Mouse (Mus musculus) gastrocnemius, adult 2 months (tissue): ENCODE data around the gene 6430571L13Rik. TPM values are rescaled to one million over a fixed set of nuclear protein-coding genes. Genes with fewer than 3 reads are reported as not detected.

ENCODE experiments used
- DNase-seq: peaks from one replicate; pipeline ENCODE4 v3.0.0; 2022
- H3K27ac ChIP-seq: fragments of 200-600 bp; 2 replicates; pipeline ENCODE4 v1.8.1; 2022; ENCODE audit warnings: mild to moderate bottlenecking
- H3K4me3 ChIP-seq: fragments of 200-600 bp; 2 replicates; pipeline ENCODE4 v1.8.1; 2022; ENCODE audit warnings: mild to moderate bottlenecking, moderate library complexity
- CTCF ChIP-seq: fragments of 200-600 bp; IDR thresholded peaks from 2 replicates; pipeline ENCODE4 v1.8.1; 2022; ENCODE audit warnings: antibody characterized with exemption, mild to moderate bottlenecking, moderate library complexity
- intact Hi-C: fragments of 180-260 bp; cut with DNase I; formaldehyde crosslinking; loops from one replicate; pipeline ENCODE4 v1.15.1; 2025
- total RNA-seq, 2 experiments: library from RNA; stranded (reverse); gene quantifications; 2 replicates each; pipeline ENCODE4 v1.2.3; 2021

6430571L13Rik gene
- total RNA-seq, 2 experiments from 2014 or later = 37.9 to 49.6 TPM

DNA sequence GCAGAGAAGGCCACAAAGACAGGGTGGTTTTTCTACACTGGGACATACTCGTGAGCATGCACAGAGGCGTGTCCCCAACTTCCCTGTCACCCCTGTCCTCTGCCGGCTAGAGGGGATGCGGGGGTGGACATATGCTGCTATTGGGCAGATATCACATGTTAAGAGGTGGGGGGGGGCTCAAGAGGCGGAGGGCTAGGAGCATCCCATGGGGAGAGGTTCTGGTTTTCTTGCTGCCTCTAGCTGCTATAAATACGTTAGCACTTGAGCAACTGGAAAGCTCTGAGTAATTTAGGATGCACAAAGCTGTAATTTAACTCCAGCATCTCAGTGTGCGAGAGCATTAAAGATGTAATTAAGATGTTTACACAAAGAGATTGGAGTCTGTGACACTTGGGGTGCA is 8.9 kb downstream of the 6430571L13Rik start:
- DNase-seq = no peak
- no peak overlapping the region for H3K27ac ChIP-seq
- H3K4me3 ChIP-seq = no peak overlapping the region
- intact Hi-C loops = no loop called here
- no peak for TF ChIP-seq CTCF

DNA sequence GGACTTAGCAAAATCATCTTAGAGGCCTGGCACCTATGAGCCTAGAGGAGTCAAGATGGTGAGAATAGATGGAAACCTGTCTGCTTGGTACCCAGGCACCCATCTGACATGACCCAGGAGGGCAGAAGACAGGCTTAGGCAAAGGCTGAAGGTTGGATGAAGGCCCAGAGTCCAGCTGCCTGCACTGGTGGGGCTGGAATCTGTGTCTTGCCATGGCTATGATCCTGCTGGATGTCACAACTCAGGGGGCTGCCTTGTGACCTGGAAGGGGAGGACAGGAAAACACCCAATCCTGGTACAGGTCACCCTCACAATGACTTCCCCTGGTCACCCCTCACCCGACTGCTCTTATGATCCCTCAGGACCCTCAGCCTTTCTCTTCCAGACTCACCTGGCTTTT is 14.4 kb downstream of the 6430571L13Rik start:
- no peak for DNase-seq
- Histone ChIP-seq H3K27ac (no peak overlapping the region), H3K4me3 (no peak overlapping the region)
- no peak for TF ChIP-seq CTCF
- intact Hi-C loops = loop anchor here (1.0 kb wide), 1 partner anchor 36 kb away; no protein-coding TSS in a partner anchor

DNA sequence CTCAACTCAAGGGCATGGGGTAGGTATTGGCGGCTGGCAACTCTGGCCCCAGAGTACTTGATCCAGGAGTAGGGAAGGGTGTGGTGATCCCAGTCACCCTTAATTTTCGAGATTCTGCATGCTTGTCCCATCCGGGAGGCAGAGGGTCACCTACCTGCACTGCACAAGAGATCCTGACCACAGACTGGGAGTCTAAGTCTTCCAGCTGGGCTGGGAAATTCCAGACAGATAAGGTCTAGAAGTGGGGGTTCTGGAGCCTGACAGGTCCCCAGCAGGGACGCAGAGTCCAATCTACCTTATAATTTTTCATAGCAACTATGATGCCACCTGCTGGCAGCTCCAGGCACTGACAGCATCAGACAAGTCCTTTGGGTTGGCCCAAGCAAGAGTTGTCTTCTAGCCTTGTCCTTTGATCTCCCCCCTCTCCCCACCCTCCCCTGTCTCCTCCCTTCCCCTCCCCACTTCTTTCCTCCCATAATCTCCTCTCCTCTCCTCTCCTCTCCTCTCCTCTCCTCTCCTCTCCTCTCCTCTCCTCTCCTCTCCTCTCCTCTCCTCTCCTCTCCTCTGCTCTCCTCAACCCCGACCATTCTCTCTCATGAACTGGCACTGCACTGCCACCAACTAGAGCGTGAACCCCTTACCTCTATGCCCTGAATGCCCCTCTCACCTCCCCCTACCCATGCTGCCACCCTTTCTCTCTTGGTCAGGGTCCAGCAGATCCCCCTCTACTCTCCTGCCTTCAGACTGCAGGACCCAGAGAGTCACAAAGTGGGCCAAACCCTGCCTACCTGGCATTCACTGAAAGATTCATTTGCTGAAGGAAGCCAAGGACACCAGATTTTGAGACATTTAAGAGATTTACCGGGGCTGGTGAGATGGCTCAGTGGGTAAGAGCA is 15.7 kb downstream of the 6430571L13Rik start:
- H3K4me3 ChIP-seq = no peak overlapping the region
- no peak overlapping the region for H3K27ac ChIP-seq
- peak; percentile 72 for DNase-seq
- TF ChIP-seq CTCF = peak; percentile 79
- intact Hi-C loops = loop anchor here (1.0 kb wide), 2 partner anchors 37 to 62 kb away; no protein-coding TSS in a partner anchor

DNA sequence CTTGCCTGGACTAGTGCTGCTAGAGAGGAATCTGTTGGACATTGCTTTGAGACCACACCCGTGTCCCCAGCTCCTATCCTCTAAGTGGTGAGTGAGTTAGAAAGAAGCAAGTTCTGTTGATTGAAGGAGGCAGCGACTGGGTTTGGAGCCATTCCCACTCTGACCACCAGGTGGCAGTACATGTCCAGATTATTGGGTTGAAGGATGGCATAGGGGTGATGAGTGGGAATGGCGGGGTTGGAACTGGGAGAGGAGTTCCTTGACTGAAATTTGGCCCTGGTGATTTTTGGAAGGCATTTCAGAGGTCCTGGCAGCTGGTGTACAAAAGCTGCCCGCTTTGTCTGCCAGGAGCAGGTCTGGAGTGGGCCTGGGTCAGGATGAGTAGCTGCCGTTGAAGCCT is 17.2 kb downstream of the 6430571L13Rik start:
- no peak overlapping the region for H3K27ac ChIP-seq
- TF ChIP-seq CTCF = no peak; the same call in 1 of the 2 replicates
- H3K4me3 ChIP-seq = no peak overlapping the region
- peak; percentile 82 for DNase-seq
- intact Hi-C loops = loop anchor here (2.0 kb wide), 1 partner anchor 157 kb away; no protein-coding TSS in a partner anchor

DNA sequence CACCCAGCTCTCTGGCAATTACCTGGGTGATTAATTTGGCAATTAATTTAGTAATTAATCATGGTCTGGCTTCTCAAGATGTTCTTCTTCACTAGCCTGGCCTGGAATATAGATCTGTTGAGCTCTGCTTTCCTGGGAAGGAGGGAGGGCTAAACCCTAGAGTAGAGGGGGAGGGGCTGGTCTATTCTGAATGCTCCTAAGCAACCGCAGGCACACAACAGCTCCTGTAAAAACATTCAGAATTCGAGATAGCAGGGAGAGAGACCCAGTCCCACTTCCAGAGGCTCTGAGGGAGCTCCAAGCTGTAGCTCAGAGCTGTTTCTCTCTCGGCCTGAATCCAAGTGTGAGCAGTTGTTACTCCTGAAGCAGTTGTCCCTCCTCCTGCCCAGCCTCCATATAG is 20.6 kb downstream of the 6430571L13Rik start:
- Histone ChIP-seq H3K4me3 (no peak overlapping the region), H3K27ac (no peak overlapping the region)
- no peak for DNase-seq
- TF ChIP-seq CTCF = no peak
- intact Hi-C loops = no loop called here

DNA sequence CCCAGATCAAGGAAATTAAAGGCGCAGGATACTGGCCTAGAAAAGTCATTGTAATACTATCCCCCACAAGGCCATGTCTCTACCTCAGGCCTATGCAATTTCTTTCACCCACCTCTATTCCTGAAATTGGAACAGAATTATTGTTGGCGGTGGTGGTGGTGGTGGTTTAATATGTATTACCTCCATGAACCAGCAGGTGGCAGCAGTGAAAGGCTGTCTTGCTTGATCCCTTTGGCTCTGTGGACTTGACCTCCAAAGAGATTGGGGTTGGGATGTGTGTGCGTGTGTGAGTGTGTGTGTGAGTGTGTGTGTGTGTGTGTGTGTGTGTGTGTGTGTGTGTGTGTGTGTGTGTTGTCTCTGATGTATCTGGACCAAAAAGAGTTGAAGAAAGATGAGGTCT is 26.2 kb downstream of the 6430571L13Rik start:
- H3K27ac ChIP-seq = no peak overlapping the region
- peak; percentile 69 for TF ChIP-seq CTCF
- H3K4me3 ChIP-seq = no peak overlapping the region
- DNase-seq = peak; percentile 58
- intact Hi-C loops = loop anchor here (1.0 kb wide), 1 partner anchor 148 kb away; no protein-coding TSS in a partner anchor

DNA sequence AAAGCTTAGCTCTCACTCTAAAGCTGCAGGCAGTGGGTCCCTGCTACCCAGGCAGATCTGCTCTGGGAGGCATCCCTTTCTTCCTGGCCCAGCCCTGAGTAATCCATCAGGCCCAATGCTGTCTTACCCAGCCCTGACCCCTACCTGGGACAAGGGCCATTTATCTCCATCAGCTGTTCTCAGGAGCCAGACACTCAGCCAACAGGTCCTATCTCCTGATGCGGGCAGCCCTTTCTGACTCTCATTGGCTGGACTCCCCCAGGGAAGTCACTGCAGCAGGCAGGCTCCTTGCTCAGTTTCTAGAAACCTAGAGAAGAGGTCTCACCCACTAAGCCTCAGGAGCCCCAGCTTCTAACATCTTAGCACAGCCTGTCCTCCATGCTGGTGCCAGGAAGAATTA is 27.9 kb downstream of the 6430571L13Rik start:
- TF ChIP-seq CTCF = no peak
- intact Hi-C loops = no loop called here
- no peak for DNase-seq
- Histone ChIP-seq H3K4me3 (no peak overlapping the region), H3K27ac (no peak overlapping the region)

DNA sequence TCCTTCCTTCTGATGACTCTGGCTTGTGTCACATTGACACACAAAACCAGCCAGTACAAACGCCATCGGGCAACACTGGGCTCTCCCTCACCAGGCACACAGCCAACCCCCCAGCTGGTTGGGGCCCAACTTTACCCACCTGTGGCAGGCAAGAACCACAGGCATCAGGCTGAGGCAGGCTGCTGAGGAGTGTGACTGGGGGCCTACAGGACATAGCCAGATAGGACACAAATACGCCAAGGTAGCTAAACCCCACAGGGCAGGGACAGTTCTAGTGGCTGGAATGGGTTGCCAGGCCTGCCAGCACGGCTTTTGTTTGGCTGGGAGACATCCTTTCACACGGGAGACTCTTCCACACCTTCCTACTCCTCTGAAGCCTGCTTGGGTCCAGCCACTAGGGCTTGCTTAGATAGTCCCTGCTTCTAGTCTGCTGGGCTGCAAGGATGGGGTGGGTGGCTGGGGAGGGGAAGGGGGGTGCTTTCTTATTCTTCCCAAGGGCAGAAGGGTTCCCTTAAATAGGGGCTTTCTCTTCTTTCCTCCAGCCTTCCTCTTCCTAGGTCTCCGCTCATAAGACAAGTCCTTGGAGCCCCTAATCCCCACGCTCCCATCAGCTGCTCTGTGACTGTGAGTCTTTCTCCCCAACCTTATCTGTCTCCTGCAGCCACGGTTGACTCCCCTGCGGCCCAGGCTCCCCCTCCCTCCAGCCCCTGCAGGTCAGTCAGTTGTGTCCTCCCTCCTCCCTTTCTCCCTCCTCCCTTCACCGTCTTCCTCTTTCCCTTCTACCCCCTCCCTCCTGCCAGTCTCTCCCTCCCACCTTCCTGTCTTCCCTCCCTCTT is 29.1 kb downstream of the 6430571L13Rik start:
- no peak overlapping the region for H3K4me3 ChIP-seq
- no peak for TF ChIP-seq CTCF
- H3K27ac ChIP-seq = no peak overlapping the region
- no peak for DNase-seq
- intact Hi-C loops = loop anchor here (2.0 kb wide), 1 partner anchor 93 kb away; no protein-coding TSS in a partner anchor

DNA sequence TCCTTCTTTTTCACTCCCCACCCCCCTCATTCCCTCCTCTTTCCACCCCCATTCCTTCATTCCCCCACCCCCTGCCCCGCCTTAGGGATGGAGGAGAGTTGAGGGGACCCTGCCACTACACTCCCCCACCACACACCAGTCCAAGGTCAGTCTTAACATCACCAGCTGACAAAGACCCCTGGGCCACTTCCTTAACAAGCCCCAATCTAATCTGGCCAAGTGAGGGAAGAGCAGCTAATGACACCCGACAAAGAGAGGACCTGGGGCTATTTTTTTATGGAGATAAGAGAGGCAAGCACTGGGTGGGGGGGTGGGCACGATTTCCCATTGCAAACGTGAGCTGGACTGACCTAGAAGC is 29.7 kb downstream of the 6430571L13Rik start:
- H3K4me3 ChIP-seq = no peak overlapping the region
- intact Hi-C loops = loop anchor here (2.0 kb wide), 1 partner anchor 93 kb away; no protein-coding TSS in a partner anchor
- DNase-seq = no peak
- no peak overlapping the region for H3K27ac ChIP-seq
- no peak for TF ChIP-seq CTCF

DNA sequence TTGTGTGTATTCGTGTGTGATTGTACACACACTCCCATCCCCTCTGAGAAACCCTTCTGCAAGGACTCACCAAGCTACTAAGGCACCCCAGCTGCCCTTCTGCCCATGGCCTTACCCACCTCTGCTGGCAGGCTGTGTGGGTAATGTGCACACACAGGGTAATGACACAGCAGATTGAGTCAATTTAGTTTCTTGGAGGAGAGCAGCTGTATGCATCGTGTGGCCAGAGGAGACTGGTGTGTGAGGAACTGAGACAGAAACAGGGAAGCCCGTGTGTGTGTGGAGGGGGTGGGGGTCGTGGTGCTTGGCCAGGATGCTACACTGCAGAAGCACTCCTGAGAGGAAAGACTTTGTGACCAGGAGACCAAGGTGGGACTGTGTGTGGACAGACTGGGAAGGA is 32.0 kb downstream of the 6430571L13Rik start:
- TF ChIP-seq CTCF = no peak
- intact Hi-C loops = no loop called here
- H3K4me3 ChIP-seq = no peak overlapping the region
- H3K27ac ChIP-seq = no peak overlapping the region
- no peak for DNase-seq

DNA sequence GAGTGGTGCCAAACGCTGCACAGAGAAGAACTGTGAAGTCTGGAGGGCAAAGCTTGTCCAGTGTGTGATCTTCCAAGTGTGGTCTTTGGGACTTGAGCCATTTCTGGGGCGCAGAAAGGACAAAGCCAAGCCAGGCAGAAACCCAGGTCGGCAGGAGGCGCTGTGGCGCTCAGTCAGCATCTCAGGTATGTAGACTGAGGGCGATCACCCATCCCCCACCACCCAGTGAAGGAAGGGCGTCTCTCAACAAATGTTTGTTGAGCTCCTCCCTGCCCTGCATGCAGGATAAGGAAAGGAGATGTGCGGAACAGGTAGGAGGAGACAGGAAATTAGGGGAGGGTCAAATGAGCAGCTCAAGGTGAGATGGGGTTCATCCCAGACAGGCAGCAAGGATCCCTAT is 34.2 kb downstream of the 6430571L13Rik start:
- DNase-seq = no peak
- intact Hi-C loops = no loop called here
- Histone ChIP-seq H3K4me3 (no peak overlapping the region), H3K27ac (no peak overlapping the region)
- peak; percentile 21; the same call in 1 of the 2 replicates for TF ChIP-seq CTCF

DNA sequence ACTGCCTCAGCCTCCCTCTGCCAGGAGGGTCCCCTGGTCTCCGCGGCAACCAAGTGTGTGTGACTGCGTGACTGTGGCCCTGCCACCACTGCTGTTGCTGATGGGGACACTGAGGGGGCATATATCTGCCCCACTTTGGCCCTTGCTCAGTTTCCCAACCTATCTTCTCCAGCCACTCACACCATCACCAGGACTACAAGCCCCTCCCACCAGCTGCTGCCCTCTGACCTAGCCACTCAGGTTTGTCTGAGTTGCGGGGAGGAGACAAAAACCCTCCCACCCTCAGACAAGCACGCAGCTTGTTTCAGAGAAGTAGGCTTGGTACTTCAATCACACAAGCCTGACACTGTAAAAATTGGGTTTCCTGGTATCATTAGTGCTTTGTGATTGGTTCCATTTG is 35.0 kb downstream of the 6430571L13Rik start:
- intact Hi-C loops = no loop called here
- Histone ChIP-seq H3K4me3 (no peak overlapping the region), H3K27ac (no peak overlapping the region)
- no peak for TF ChIP-seq CTCF
- DNase-seq = no peak
